In genomic region chr11:20939644-20940043, GRCm38 (mm10) we compare ENCODE assay signal across 26 mouse cellular contexts.
"Had no signal": no experiment of that assay in that cellular context is flagged by ENCODE, and none has a peak within 500 bp of the region (broad histone marks: within the 10 kb centered on the region; RNA-seq: fewer than 3 reads in every experiment).

No protein-coding gene starts in this region.

- H3K4me3 ChIP-seq: gastrocnemius, adult 2 months; heart, embryonic 10.5 days; heart, embryonic 12.5 days; hindbrain, embryonic 13.5 days; hindbrain, embryonic 15.5 days; kidney, embryonic 15.5 days; limb, embryonic 13.5 days; limb, embryonic 15.5 days; liver, embryonic 12.5 days had no signal

- H3K27ac ChIP-seq: gastrocnemius, adult 2 months; heart, embryonic 10.5 days; hindbrain, embryonic 13.5 days; hindbrain, embryonic 15.5 days; hindbrain, postnatal 0 days; kidney, embryonic 15.5 days; kidney, postnatal 0 days; limb, embryonic 13.5 days; limb, embryonic 15.5 days; liver, embryonic 12.5 days; liver, embryonic 14.5 days had no signal

- H3K27me3 ChIP-seq: heart, embryonic 12.5 days; hindbrain, embryonic 13.5 days; hindbrain, embryonic 15.5 days; kidney, embryonic 15.5 days; limb, embryonic 13.5 days; limb, embryonic 15.5 days had no signal

- H3K9me3 ChIP-seq: heart, embryonic 10.5 days; heart, embryonic 12.5 days; hindbrain, embryonic 13.5 days; hindbrain, embryonic 15.5 days; kidney, embryonic 15.5 days; limb, embryonic 13.5 days; limb, embryonic 15.5 days; liver, embryonic 12.5 days had no signal

- H3K4me2 ChIP-seq: heart, embryonic 12.5 days; hindbrain, embryonic 13.5 days; hindbrain, embryonic 15.5 days; kidney, embryonic 15.5 days; limb, embryonic 13.5 days; limb, embryonic 15.5 days; liver, embryonic 12.5 days had no signal

- DNase-seq: gastrocnemius, adult 2 months; gastrocnemius, postnatal 14 days; gastrocnemius, postnatal 36 days; heart, adult 18-20 months; heart, postnatal 10 days; heart, postnatal 36 days; kidney, adult 11 months; kidney, adult 2 months; kidney, adult 9 months; kidney, postnatal 14 days; kidney, postnatal 36 days; layer of hippocampus, adult 9-11 months; layer of hippocampus, postnatal 36 days; left cerebral cortex, postnatal 4 days had no signal

- H3K4me1 ChIP-seq: heart, embryonic 10.5 days; heart, embryonic 12.5 days; hindbrain, embryonic 15.5 days; limb, embryonic 13.5 days; limb, embryonic 15.5 days had no signal

- ATAC-seq: hindbrain, postnatal 0 days; intestine, embryonic 16.5 days; liver, embryonic 12.5 days had no signal

- H3K36me3 ChIP-seq: heart, embryonic 10.5 days; heart, embryonic 12.5 days; hindbrain, embryonic 13.5 days; hindbrain, embryonic 15.5 days; kidney, embryonic 15.5 days; limb, embryonic 13.5 days; limb, embryonic 15.5 days; liver, embryonic 12.5 days had no signal

- H3K9ac ChIP-seq: heart, embryonic 12.5 days; hindbrain, embryonic 13.5 days; hindbrain, embryonic 15.5 days; kidney, embryonic 15.5 days; limb, embryonic 13.5 days; limb, embryonic 15.5 days; liver, embryonic 12.5 days; liver, embryonic 14.5 days had no signal
